Mouse (Mus musculus) lung, postnatal 25 days (tissue): Measurements from ENCODE around the gene Ptdss2.

Source experiments
- DNase-seq: peaks from one replicate; pipeline ENCODE4 v3.0.0; 2022; ENCODE audit warnings: low spot score

Gene Ptdss2

DNA sequence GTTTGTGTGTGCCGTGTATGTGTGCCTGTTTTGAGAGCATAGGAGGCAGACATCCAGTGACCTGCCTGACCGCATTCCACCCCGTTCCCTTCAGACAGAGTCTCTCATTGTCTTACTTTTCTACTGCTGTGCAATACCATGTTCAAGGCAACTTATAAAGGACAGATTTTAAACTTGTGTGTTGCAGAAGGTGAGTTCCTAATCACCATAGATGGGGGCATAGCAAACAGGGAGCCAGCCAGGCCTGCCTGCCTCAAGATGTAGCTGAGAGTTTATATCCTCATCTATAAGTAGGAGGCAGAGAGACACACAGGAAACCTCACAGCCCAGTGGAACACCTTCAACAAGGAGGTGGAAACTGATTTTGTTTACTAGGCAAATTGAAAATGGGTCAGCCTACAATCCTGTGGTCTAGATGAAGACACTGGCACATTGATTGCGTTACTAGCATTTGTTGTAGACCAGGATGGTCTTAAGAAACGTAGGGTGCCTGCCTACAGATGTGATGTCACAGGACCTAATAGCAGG lies 51.2 kb downstream of the Ptdss2 start:
- DNase-seq, result no peak

DNA sequence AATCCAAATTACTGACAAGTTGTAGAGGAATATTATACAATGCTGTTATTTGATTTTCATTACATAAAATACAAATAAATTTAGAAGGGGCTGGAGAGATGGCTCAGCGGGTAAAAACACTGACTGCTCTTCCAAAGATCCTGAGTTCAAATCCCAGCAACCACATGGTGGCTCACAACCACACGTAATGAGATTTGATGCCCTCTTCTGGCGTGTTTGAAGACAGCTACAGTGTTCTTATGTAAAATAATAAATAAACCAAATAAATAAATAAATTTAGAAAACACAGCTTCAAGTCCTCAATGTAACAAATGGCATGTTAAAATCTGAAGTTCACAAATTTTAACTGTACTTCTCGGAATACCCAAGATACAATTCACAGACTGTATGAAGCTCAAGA lies 52.9 kb downstream of the Ptdss2 start:
- DNase-seq, result no peak

DNA sequence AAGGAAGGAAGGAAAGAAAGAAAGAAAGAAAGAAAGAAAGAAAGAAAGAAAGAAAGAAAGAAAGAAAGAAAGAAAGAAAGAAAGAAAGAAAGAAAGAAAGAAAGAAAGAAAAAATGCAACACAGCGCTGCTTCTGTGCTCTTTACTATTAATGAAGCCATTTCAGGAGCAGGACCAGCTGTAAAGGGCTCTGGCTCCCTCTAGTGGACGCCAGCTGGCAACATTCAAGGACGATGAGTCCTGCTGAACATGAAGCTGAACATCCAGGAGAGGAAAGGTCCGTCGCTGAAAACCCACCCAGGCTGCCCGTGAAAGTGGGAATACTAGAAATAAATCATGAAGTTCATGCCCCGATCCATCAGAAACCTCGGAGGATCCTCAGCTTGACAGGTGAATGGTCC lies 54.0 kb downstream of the Ptdss2 start:
- peak; percentile 89 for DNase-seq

DNA sequence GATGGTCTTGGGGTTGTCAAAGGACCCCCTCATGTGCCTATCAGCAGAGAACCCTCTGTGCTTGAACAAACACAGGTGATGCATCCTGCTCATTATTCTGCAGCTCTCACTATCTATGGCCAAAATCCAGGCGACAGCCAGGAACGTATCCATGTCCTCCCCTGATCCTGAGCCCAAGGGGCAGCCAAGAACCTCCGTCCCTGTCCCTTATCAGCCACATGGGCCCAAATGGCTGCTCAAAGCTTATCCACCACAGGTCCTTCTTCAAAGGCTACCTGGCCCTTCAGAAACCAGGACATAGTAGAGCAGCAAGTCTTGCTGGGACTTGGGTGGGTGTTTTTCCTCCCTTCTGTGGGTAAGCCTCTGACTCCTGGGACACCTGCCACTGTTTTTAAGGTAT lies 66.0 kb downstream of the Ptdss2 start:
- no peak for DNase-seq

DNA sequence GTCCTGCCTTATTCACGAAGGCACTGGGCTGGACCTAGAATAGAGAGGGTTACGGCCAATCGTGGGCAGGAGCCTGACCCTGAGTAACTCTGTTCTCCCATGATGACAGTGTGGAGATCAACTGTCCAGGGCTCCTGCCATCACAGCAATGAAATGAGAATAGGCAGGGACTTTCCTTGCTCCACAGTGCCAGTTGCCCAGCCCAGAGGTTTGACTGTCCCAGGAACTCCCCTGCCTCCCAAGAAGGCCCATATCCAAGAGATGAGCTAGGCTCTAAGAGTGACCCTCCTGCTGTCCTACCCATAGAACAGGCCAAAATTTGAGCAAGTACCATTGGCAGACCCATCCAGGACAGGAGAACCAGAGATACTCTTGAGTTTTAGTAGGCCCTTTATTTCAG lies 66.6 kb downstream of the Ptdss2 start:
- DNase-seq, result no peak

DNA sequence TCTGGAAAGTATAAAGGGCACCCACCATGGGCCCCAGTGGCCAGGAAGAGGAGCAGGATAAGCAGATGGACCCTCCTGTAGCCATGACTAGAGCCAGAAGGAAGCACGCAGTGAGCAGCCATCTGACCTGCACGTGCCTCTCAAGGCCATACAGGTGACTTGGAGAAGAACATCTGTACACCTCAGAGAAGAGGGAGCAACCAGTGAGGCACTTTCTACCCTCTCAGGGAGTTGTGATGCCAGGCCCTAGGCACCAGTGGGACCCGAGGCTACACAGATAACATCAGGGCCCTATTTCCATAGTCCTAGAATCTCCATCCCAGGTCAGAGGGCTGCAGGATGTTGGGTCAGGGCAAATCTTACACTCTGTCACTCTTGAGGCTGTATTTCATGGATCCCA lies 68.0 kb downstream of the Ptdss2 start:
- no peak for DNase-seq

DNA sequence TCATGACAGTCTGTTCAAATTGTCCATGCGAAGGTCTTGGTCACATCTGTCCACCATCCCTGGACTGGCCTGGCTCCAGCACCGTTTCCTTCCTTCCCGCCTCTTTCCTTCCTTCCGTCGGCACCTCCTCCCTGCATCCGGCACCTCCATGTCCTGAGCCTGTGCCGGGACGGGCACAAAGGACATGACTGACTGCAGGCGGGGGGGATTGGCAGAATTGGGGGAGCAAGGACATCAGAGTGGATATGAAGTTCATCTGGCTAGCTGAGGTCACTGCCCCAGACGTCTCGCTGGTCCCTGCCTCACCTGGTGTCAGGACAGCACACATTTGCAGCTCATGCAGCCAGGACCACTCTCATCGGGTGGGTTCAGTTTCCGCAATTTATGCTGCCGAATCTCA lies 68.9 kb downstream of the Ptdss2 start:
- no peak for DNase-seq

DNA sequence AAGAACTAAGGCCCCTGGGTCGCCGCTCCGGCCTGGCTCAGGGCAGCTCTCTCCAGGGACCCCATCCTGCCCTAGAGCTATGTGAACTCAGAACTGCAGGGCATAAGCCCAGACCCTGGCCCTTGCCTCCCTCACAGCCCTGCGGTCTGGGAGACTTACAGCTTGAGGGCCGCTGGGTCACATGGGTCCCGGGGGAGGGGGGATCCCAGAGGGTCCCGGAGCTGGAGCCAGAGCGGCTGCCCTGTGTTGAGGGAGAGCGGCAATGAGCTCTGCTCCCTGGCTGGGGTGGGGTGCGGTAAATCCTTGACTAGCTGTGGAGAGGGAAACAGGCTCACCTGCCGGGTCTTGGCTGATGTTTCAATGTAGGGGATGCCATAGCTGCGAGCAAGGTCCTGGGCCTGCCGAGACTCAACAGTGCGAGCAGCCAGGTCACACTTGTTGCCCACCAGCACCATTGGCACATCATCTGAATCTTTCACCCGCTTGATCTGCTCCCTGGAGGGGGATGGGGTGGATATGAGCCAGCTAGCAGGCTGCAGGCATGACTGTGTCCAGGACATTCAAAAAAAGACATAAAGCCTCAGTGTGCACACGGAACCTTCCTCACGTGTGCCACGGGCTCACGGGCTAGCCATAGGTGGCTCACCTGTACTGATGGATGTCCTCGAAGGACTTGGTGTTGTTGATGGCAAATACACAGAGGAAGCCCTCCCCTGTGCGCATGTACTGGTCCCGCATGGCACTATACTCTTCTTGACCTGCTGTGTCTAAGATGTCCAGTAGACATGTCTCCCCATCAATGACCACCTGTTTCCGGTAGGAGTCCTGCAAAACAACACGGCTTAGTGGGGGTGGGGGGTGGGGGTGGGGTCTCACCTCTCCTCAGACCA lies 69.9 kb downstream of the Ptdss2 start:
- no peak for DNase-seq

DNA sequence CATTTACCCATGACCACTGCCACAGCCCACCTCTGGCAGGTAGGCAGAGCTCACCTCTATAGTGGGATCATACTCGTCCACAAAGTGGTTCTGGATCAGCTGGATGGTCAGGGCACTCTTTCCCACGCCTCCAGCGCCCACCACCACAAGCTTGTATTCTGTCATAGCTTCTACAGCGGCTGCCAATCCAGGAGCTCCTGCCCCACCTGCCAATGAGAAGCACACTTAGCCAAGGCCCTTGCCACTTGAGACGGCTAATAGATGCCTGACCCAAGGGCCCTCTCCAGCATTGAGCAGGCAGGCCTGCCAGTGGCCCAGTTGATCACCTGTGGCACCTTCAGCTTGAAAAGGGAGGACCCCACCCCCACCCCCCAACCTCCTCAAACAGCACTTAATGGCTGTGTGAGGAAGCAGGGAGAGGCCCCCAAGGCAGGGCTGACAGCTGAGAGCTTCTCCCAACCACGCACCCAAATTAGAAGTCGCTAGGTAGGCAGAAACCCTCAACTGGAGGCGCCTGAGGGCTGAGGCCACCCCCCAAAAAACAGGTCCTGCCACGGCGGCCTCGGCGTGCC lies 70.7 kb downstream of the Ptdss2 start:
- DNase-seq, result peak; percentile 81

DNA sequence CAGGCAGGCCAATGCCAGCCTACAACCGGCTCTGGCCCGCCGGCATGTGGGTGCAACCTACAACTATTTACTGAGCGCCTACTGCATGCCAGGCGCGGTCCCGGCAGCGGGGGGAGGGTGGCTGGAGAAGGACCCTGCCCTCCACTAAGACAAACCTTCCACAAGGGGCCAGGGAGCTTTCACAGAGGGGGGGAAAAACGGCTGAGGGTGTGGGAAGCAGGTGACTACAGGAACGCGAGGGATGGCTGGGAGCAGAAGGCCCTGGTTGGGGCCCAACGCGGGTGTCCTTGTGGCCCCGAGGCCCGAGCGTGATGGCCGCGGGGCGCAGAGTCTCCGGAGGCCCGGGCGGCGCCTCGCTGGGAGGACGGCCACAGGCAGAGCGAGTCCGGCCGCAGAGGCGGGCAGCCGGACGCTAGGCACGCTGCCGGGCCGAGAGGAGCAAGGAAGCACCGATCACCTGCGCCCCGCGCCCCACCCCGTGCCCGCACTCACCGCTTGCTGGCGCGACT lies 71.2 kb downstream of the Ptdss2 start:
- no peak for DNase-seq

DNA sequence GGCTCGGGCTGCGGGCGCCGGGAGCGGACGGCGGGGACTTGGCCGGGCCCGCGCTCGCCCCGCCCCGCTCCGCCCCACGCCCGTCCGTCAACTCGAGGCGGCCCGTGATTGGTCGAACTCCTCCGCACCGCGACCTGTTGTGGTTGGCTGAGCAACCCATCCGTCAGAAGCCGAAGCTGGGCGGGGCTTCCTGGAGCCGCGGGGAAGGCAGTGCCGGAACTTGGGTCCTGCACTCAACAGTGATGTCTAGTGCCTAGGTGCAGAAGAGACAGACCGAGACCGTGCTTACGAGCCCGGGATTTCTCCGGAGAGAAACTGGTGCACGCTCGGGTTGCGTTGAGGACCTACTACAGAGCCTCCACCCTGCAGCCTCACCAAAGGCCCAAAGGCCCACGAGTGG lies 71.8 kb downstream of the Ptdss2 start, which contains the start of the genes Hras and Lrrc56:
Gene Hras (minus strand): TSS at position 58 of the 400 bp plus-strand sequence.
Gene Lrrc56 (plus strand): TSS at position 210 of the 400 bp plus-strand sequence.
- DNase-seq, result peak; percentile 98

DNA sequence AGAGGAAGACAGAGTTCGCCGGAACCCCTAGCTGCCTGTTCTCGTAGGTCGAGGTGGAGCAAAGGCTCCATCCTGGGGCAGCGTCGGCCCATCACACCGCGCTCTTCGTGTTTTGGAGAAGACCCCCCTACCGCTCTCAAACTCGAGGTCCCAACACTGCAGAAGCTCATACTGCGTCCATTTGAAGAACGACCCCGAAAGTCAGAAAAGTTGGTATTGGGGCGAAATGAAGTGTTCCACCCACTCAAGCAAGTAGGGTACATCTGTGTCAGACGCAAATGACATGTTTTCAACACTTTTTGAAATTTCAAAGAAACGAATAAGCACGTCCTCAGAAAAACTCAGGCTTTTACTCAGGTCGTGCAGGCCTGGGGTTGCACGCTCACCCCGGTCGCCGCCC lies 72.2 kb downstream of the Ptdss2 start:
- no peak for DNase-seq

DNA sequence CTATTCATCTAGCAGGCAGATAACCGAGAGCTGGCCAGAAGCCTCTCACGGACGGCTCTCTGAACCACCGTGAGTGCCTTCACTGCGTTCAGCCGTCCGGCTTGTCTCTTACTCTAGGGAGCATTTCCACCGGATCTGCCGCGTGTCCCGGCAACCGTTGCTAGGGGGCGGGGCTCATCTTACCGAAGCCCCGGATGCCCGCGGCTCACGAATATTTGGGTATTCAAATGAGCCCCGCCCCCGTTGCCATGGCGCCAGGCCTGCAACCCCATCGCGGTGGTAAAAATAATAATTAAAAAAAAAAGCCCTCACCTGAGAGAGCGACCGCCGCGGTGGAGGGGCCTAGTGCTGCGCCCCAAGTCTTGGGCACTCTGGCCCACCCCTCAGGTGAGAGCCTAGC lies 72.6 kb downstream of the Ptdss2 start:
- DNase-seq, result peak; percentile 92

DNA sequence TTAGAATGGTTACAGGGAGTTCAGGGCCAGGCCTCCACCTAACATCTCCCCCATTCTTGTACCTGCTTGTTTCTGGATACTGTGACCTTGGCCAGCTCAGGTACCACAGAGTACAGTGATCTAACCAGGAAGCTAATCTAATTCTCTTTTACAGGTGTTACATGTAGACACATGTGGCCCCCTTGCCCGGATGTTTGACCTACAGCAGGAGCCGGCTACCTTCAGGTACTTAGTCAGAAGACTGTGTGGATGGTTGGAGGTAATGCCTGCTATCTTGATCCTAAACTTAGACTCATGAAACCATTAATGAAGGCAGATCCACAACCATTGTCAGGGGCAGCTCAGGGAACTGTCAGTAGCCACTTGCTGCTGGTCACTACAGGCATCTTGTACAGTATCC lies 73.6 kb downstream of the Ptdss2 start:
- DNase-seq, result no peak

DNA sequence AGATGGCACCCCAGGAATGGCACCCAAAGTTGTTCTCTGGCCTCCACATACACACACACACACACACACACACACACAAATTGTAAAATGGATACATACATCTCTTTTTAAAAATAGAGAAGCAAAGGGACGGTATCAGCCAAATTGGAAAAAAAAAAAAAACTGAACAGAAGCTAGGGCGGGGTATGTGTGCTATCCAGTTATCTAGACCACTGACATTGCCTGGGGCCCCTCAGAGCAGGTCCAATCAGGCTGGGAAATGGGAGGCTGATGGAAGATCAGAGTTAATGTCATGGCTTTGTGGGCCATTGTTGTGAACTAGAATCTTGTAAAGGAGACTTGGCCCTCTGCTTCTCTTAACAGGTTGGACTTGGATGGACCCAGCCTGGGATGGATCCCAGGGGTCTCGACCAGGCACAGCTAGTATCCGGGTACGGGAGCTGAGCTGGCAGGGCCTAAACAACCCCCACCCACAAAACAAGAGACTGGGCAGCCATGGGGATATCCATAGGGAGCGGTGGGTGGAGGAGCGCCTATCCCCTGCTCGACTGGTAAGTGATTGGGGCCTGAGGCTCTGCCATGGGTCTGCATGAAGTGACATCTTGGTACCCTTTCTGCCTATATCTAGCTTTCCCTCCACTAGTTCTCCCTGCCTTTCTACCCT lies 74.6 kb downstream of the Ptdss2 start:
- no peak for DNase-seq

DNA sequence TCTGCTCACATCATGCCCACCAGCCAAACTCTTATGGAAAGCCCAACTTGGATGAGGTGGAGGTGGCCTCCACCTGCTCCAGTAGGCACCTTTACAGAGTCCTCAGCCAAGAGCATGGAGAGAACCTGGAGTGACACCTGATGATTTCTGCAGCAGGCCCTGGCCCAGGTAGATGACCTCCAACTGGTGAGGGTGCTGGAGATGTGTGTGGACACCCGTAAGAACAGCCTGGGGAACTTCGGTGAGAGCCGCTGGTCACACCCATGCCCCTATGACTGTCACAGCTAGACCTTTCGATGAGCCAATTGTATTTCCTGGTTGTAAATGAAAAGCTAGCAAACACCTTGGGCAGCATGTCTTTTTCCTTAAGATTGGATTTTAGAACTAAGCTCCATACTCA lies 75.9 kb downstream of the Ptdss2 start:
- no peak for DNase-seq

DNA sequence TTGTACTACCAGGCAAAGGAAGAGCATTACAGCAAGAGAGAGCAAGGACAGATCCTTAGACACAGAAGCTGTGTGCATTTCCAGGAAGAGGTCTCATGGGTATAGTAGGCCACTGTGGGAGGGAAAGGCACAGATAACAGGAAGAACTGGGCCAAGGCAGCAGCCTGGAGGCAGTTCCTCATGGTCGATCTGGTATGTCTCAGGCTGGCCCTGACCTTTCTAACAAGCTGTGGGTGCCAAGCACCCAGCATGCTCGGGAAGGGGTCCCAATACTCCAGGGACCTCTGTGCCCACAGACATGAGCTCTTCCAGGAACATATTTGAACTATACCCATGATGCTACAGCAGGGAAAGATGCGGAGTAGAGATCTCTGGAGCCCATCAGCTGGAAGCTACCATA lies 82.4 kb downstream of the Ptdss2 start:
- DNase-seq, result no peak

DNA sequence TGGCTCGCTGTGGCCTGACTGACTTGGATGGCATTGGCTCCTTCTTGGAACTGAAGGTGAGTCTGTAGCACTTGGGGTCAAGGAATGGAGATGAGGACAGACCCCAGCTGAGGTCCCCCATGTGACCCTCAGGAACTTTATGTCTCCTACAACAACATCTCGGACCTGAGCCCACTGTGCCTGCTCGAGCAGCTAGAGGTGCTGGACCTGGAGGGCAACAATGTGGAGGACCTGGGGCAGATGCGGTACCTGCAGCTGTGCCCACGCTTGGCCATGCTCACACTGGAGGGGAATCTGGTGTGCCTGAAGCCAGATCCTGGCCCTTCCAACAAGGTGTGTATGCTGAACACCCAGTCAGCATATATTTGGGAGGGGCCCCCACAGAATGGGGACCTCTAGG lies 83.3 kb downstream of the Ptdss2 start:
- no peak for DNase-seq

DNA sequence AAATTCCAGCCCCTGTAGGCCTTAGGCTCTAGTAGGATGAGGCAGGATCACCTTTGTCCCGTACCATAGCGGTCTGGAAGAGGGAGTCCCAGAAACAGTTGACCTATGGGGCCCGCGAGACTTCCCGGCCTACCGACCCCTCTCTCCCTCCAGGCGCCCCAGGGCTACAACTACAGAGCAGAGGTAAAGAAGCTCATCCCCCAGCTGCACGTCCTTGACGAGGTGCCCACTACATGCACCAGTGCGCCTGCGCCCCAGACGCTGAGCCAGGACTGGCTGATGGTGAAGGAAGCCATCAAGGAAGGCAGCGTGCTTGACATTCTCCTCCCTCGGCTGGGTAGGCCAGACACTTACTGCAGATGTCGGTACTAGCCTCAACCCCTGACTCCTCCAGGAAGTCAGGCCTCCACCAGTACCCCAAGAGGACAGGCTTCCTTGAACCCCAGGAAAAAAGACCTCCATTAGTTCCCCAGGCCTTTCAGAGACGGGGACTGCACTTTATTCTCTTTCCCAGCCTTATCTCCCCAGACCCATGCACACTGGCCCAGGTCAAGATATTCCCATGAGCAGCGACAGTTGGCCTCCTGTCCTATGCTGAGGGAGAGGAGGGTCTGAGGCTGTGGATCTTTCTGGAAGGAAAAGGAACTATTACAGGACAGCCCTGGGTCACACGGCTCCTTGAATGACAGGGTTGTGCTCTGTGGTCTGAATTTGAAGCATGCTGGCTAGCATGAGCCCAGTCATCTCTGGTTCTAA lies 84.2 kb downstream of the Ptdss2 start:
- DNase-seq, result no peak
